Mouse (Mus musculus) erythroblast, embryonic 14.5 days (primary cell): ENCODE results near the gene Myo18a.

Source experiments
- GATA1 ChIP-seq: IDR thresholded peaks from 2 replicates; pipeline ENCODE4 v1.6.1; 2012; ENCODE audit warnings: low read length, inconsistent platforms, mixed read lengths
- TAL1 ChIP-seq: IDR thresholded peaks from 3 replicates; pipeline ENCODE4 v1.6.1; 2012; ENCODE audit warnings: low read length, inconsistent platforms, mixed read lengths

DNA sequence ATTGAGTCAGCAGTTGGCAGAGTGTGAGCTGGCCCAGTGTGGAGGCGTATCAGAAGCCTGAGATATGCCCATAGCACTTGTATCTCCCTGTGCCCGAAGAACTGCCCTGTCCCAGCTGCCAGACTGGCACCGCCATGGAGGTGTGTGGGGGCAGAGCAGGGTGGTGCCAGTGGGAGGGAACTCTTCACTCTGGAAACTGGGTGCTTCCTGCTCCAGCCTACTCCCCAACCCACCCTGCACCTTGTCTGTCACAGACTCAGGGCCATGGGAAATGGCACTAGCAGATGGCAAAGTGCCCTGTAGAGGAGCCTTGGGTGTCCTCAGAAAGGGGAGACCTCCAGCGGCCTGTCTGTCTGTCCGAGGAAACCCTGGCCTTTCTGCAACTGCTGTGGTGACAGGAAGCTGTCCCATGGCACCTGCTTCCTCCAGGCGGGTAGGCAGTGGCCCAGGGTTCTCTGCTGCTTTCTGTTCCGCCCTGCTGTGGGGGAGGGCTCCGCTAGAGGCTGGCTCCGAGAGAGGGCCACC, 39.4 kb downstream of the Myo18a start:
- no peak for TF ChIP-seq GATA1
- no peak for TF ChIP-seq TAL1
